Mouse (Mus musculus): ENCODE measurements at regions not wholly inside any gene's neighbourhood (a gene's known extent, or its start where the extent isn't known, plus 50 kb on each side); places are given as distances from the start of the nearest gene placed in this dataset.

DNA sequence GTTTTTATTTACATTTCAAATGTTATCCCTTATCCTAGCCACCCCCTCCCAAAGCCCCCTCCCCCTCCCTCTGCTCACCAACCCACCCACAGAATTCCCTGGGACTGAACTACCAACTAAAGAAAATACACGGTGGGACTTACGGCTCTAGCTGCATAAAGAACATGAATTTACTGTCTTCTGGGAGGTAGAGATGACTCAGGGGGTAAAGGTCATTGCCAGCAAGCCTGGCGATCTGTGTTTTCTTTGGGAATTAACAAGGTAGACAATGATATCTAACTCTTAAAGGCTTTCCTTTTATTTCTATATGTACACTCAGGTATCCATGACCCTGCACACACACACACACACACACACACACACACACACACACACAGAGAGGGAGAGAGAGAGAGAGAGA, 521.9 kb upstream of the Cntn5 start:
- no peak for TF ChIP-seq CTCF (IDR thresholded peaks at IDR 0.05; ENCODE audit: low read depth, low read length)
- TF ChIP-seq POLR2A (IDR thresholded peaks at IDR 0.05; ENCODE audit: extremely low read depth, insufficient read depth, low read length): no peak
